27 mouse cellular contexts compared by ENCODE assay signal in the genomic region with DNA sequence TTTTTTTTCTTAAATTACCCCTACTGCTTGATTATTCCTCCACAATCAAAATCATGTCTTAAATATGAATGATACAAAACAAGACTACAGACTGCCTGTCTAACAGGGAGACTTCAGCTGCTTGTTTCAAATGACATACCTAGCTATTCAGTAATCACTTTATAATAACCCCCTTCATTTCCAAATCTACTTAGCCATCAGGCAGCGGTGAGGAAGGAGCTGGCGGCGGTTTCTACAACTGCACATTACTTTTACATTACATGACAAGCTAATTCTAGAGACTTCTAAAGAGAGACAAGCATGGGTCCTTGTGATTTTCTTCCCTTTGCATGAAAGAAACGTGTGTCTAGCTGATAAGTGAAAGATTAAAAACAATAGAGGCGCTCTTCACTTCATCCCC.
"Had no signal": no experiment of that assay in that cellular context is flagged by ENCODE, and none has a peak within 500 bp of the region (broad histone marks: within the 10 kb centered on the region; RNA-seq: fewer than 3 reads in every experiment).

No protein-coding gene starts in this region.

- H3K27ac ChIP-seq: heart, adult 2 months; heart, embryonic 13.5 days; heart, embryonic 15.5 days; hindbrain, embryonic 13.5 days; hindbrain, embryonic 15.5 days; hindbrain, postnatal 0 days; kidney, embryonic 15.5 days; kidney, postnatal 0 days; limb, embryonic 13.5 days; limb, embryonic 15.5 days; liver, embryonic 12.5 days; liver, embryonic 14.5 days had no signal

- H3K27me3 ChIP-seq: heart, embryonic 13.5 days; heart, embryonic 15.5 days; hindbrain, embryonic 13.5 days; hindbrain, embryonic 15.5 days; kidney, embryonic 15.5 days; limb, embryonic 13.5 days; limb, embryonic 15.5 days; liver, embryonic 12.5 days had no signal

- H3K9ac ChIP-seq: heart, embryonic 13.5 days; heart, embryonic 15.5 days; hindbrain, embryonic 13.5 days; hindbrain, embryonic 15.5 days; kidney, embryonic 15.5 days; limb, embryonic 13.5 days; limb, embryonic 15.5 days; liver, embryonic 12.5 days; liver, embryonic 14.5 days had no signal

- H3K4me1 ChIP-seq: heart, embryonic 15.5 days; hindbrain, embryonic 13.5 days; hindbrain, embryonic 15.5 days; kidney, embryonic 15.5 days; limb, embryonic 15.5 days; liver, embryonic 12.5 days had no signal

- DNase-seq: gastrocnemius, postnatal 14 days; gastrocnemius, postnatal 36 days; heart, adult 11 months; heart, adult 2 months; heart, postnatal 14 days; heart, postnatal 36 days; kidney, adult 11 months; kidney, adult 2 months; kidney, adult 9 months; kidney, postnatal 14 days; kidney, postnatal 36 days; layer of hippocampus, adult 9-11 months; layer of hippocampus, postnatal 36 days; left cerebral cortex, postnatal 4 days had no signal

- H3K36me3 ChIP-seq: heart, embryonic 13.5 days; heart, embryonic 15.5 days; hindbrain, embryonic 13.5 days; hindbrain, embryonic 15.5 days; kidney, embryonic 15.5 days; limb, embryonic 13.5 days; limb, embryonic 15.5 days; liver, embryonic 12.5 days had no signal

- H3K4me3 ChIP-seq: heart, adult 2 months; heart, embryonic 13.5 days; heart, embryonic 15.5 days; hindbrain, embryonic 13.5 days; hindbrain, embryonic 15.5 days; kidney, embryonic 15.5 days; limb, embryonic 13.5 days; limb, embryonic 15.5 days; liver, embryonic 12.5 days had no signal

- ATAC-seq: hindbrain, postnatal 0 days; intestine, embryonic 16.5 days; liver, embryonic 12.5 days had no signal

- H3K4me2 ChIP-seq: heart, embryonic 11.5 days; heart, embryonic 13.5 days; heart, embryonic 15.5 days; hindbrain, embryonic 13.5 days; hindbrain, embryonic 15.5 days; kidney, embryonic 15.5 days; limb, embryonic 13.5 days; limb, embryonic 15.5 days; liver, embryonic 12.5 days had no signal

- H3K9me3 ChIP-seq: heart, embryonic 13.5 days; heart, embryonic 15.5 days; hindbrain, embryonic 13.5 days; hindbrain, embryonic 15.5 days; kidney, embryonic 15.5 days; limb, embryonic 13.5 days; limb, embryonic 15.5 days; liver, embryonic 12.5 days had no signal
